Mouse (Mus musculus): ENCODE measurements around the gene Ano10.

DNA sequence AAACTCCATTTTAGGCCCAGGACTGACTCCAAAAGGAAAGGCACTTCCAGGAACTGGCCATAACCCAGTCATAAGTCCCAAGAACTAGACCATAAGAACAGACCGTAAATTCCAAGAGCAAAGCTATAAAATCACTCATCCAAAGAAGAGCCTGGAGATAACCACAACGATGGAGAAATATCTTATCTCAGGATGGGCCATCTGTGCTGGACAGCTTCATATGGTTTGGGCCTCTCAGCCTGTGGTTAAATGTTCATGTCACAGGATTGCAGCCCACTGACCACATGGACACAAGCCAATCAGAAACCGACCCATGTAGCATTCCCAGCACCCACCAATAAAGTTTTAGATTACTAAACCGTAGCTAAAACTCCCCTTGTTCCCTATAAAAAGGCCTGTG lies 18.1 kb downstream of the Ano10 start:
- TF ChIP-seq CTCF (IDR thresholded peaks at IDR 0.05; ENCODE audit: insufficient read depth, low read depth, low read length) (no peak), POLR2A (IDR thresholded peaks at IDR 0.05; ENCODE audit: insufficient read depth, low read depth, low read length) (no peak)

Measured in olfactory bulb, adult 2 months (tissue).